Mouse (Mus musculus) testis, adult 2 months (tissue): Measurements from ENCODE around the gene Kansl1l. TPM values are rescaled to one million over a fixed set of nuclear protein-coding genes. Genes with fewer than 3 reads are reported as not detected.

Experiments
- H3K27ac ChIP-seq: fragments of 200-500 bp; 2 replicates; pipeline ENCODE4 v1.5.1; 2012; ENCODE audit warnings: low read depth, low read length; ENCODE audit not compliant: control insufficient read depth, insufficient read depth
- H3K27me3 ChIP-seq: fragments of 200-500 bp; 2 replicates; pipeline ENCODE4 v1.6.1; 2012; ENCODE audit warnings: mild to moderate bottlenecking, low read length, moderate library complexity; ENCODE audit not compliant: control insufficient read depth, insufficient read depth
- H3K36me3 ChIP-seq: fragments of 200-500 bp; 2 replicates; pipeline ENCODE4 v1.6.1; 2012; ENCODE audit warnings: mild to moderate bottlenecking, low read length; ENCODE audit not compliant: control insufficient read depth, insufficient read depth
- H3K4me1 ChIP-seq: fragments of 200-500 bp; 2 replicates; pipeline ENCODE4 v1.6.1; 2012; ENCODE audit warnings: low read length; ENCODE audit not compliant: control insufficient read depth, insufficient read depth
- H3K4me3 ChIP-seq: fragments of 200-500 bp; 2 replicates; pipeline ENCODE4 v1.5.1; 2012; ENCODE audit warnings: low read depth, mild to moderate bottlenecking, low read length, moderate library complexity, mixed read lengths; ENCODE audit not compliant: control insufficient read depth
- CTCF ChIP-seq: fragments of 200-500 bp; IDR thresholded peaks from 2 replicates; pipeline ENCODE4 v1.5.1; 2012; ENCODE audit warnings: low read depth, mild to moderate bottlenecking, inconsistent platforms, low read length, moderate library complexity; ENCODE audit not compliant: control insufficient read depth, insufficient read depth, insufficient replicate concordance
- POLR2A ChIP-seq: fragments of 200-500 bp; IDR thresholded peaks from 2 replicates; pipeline ENCODE4 v1.6.1; 2012; ENCODE audit warnings: low read depth, mild to moderate bottlenecking, inconsistent platforms, low read length, moderate library complexity; ENCODE audit not compliant: control insufficient read depth
- polyA plus RNA-seq: library from polyadenylated mRNA; depleted of rRNA; stranded (reverse); fragments of >200 nt; gene quantifications from 2 replicates; pipeline ENCODE4 v1.2.3, GENCODE M21; 2012; rRNA removed

The Kansl1l gene
- polyA plus RNA-seq, 1 experiment, result 16.3 TPM

- no peak for TF ChIP-seq POLR2A
- TF ChIP-seq CTCF, result no peak
- Histone ChIP-seq H3K4me3 (no peak overlapping the region), H3K27ac (no peak overlapping the region), H3K36me3 (no peaks in the 10 kb centered on the region), H3K27me3 (no peaks in the 10 kb centered on the region), H3K4me1 (peaks cover 4% of the 10 kb centered on the region; the same call in 1 of the 2 replicates)
Observed at GRCm38 (mm10) chr1:66672812-66673211, 144.6 kb downstream of the Kansl1l start.

GRCm38 (mm10) chr1:66671475-66671874, 145.9 kb downstream of the Kansl1l start:
- TF ChIP-seq CTCF (no peak), POLR2A (no peak)

More at GRCm38 (mm10) chr1:66671475-66671874, 145.9 kb downstream of the Kansl1l start:
- no peaks in the 10 kb centered on the region for H3K4me1 ChIP-seq
- no peaks in the 10 kb centered on the region for H3K27me3 ChIP-seq
- no peak overlapping the region for H3K4me3 ChIP-seq
- no peaks in the 10 kb centered on the region for H3K36me3 ChIP-seq
- no peak overlapping the region for H3K27ac ChIP-seq

Other genes starting within 250 kb of the Kansl1l start
- 6.7 and 7.0 TPM in 2 replicates for gene Rpe, start 116.7 kb downstream of the Kansl1l start, polyA plus RNA-seq
- gene Acadl, start 45.7 kb upstream of the Kansl1l start, polyA plus RNA-seq, result 4.5 and 5.3 TPM in 2 replicates
- gene Myl1, start 127.8 kb upstream of the Kansl1l start, polyA plus RNA-seq, result 0.37 and 0.65 TPM in 2 replicates
- 787 and 799 TPM in 2 replicates for gene Lancl1, start 221.3 kb upstream of the Kansl1l start, polyA plus RNA-seq